Mouse (Mus musculus) lung, postnatal 0 days (tissue): ENCODE measurements at regions not wholly inside any gene's neighbourhood (a gene's known extent, or its start where the extent isn't known, plus 50 kb on each side); places are given as distances from the start of the nearest gene placed in this dataset.

Source experiments
- ATAC-seq: fragments of 200-750 bp; cut with Nextera tagmentation; 2 replicates; pipeline ENCODE4 v1.8.0; 2017; ENCODE audit warnings: moderate library complexity
- DNase-seq: peaks from one replicate; pipeline ENCODE4 v3.0.0-alpha.2; 2016; ENCODE audit warnings: low spot score
- H3K27ac ChIP-seq: fragments of 300-500 bp; sonication (generic); 2 replicates; pipeline ENCODE4 v1.5.1; 2014; ENCODE audit warnings: antibody characterized with exemption, mild to moderate bottlenecking, low read length, mixed read lengths
- H3K27me3 ChIP-seq: fragments of 300-500 bp; sonication (generic); replicated peaks from 2 replicates; pipeline ENCODE4 v1.6.1; 2014; ENCODE audit warnings: low read length, mixed read lengths; ENCODE audit not compliant: insufficient read depth
- H3K36me3 ChIP-seq: fragments of 300-500 bp; sonication (generic); 2 replicates; pipeline ENCODE4 v1.6.1; 2014; ENCODE audit warnings: low read length, mixed read lengths; ENCODE audit not compliant: insufficient read depth
- H3K4me1 ChIP-seq: fragments of 300-500 bp; sonication (generic); 2 replicates; pipeline ENCODE4 v1.6.1; 2014; ENCODE audit warnings: antibody characterized with exemption, low read depth, low read length, mixed read lengths; ENCODE audit not compliant: insufficient read depth
- H3K4me2 ChIP-seq: fragments of 300-500 bp; sonication (generic); replicated peaks from 2 replicates; pipeline ENCODE4 v1.6.1; 2014; ENCODE audit warnings: low read depth, mild to moderate bottlenecking, low read length, moderate library complexity, mixed read lengths
- H3K4me3 ChIP-seq: fragments of 300-500 bp; sonication (generic); 2 replicates; pipeline ENCODE4 v1.5.1; 2014; ENCODE audit warnings: low read depth, low read length
- H3K9ac ChIP-seq: fragments of 300-500 bp; sonication (generic); replicated peaks from 2 replicates; pipeline ENCODE4 v1.6.1; 2014; ENCODE audit warnings: low read depth, mild to moderate bottlenecking
- H3K9me3 ChIP-seq: fragments of 300-500 bp; sonication (generic); 2 replicates; pipeline ENCODE4 v1.6.1; 2016; ENCODE audit warnings: low read length, mixed read lengths
- CTCF ChIP-seq: IDR thresholded peaks from 2 replicates; pipeline ENCODE4 v1.5.1; 2016; ENCODE audit warnings: antibody characterized with exemption, mild to moderate bottlenecking
- EP300 ChIP-seq: IDR thresholded peaks from 2 replicates; pipeline ENCODE4 v1.6.1; 2016; ENCODE audit warnings: antibody characterized with exemption, mild to moderate bottlenecking, control low read depth
- WGBS: fragments of 180-500 bp; shearing (Covaris S2); extraction: QIAGEN DNeasy Blood & Tissue Kit; methylation state at CpG from one replicate; pipeline ENCODE4 v1.1.7; 2014; 5-methylcytosine and 5-hydroxymethylcytosine counted together

DNA sequence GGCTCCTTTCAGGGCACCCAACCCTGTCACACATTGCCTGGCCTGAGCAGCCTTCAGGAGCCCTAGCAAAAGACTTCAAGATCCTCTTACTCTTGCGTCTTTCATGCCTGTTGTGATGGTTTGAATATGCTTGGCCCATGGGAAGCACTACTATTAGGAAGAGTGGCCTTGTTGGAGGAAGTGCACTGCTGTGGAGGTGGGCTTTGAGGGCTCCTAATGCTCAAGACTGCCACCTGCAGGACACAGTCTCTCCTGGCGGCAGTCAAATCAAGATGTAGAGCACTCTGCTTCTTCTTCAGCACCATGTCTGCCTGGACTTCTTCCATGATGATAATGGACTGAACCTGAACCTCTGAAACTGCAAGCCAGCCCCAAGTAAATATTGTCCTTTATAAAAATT is 73.0 kb downstream of the Tsen15 start:
- ATAC-seq (no peak), DNase-seq (no peak)
- Histone ChIP-seq H3K27me3 (no peaks in the 10 kb centered on the region), H3K9ac (no peak overlapping the region), H3K4me2 (no peak overlapping the region), H3K9me3 (no peaks in the 10 kb centered on the region), H3K36me3 (no peaks in the 10 kb centered on the region), H3K4me1 (no peaks in the 10 kb centered on the region), H3K4me3 (no peak overlapping the region), H3K27ac (no peak overlapping the region)
- TF ChIP-seq EP300 = no peak
- peak; percentile 38 for TF ChIP-seq CTCF
- WGBS = 66% methylated on average over 2 of the region's 2 CpGs

DNA sequence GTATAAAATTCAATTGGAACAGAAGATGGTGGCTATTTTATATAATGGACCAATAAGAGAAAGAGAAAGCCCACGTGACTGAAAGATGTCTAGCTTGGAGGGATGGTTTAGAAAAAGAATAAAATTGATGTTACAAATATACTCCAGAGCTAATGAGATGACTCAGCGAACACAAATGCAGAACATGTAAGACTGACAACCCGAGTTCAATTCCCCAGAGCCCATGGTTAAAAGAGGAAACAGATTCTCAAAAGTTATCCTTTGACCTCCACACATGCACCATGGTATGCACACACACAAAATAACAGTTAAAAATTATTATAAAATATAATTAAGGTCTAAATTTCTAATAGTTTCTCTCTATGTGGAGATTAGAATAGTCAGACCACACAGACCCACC is 81.0 kb downstream of the Tsen15 start:
- H3K4me1 ChIP-seq = no peaks in the 10 kb centered on the region
- no peak overlapping the region for H3K27ac ChIP-seq
- H3K4me3 ChIP-seq = no peak overlapping the region
- DNase-seq = no peak
- H3K27me3 ChIP-seq = no peaks in the 10 kb centered on the region
- no peak overlapping the region for H3K9ac ChIP-seq
- no peaks in the 10 kb centered on the region for H3K9me3 ChIP-seq
- TF ChIP-seq EP300 = no peak
- no peak for TF ChIP-seq CTCF
- WGBS = 75% methylated on average over 3 of the region's 3 CpGs
- no peak for ATAC-seq
- H3K36me3 ChIP-seq = no peaks in the 10 kb centered on the region
- no peak overlapping the region for H3K4me2 ChIP-seq

DNA sequence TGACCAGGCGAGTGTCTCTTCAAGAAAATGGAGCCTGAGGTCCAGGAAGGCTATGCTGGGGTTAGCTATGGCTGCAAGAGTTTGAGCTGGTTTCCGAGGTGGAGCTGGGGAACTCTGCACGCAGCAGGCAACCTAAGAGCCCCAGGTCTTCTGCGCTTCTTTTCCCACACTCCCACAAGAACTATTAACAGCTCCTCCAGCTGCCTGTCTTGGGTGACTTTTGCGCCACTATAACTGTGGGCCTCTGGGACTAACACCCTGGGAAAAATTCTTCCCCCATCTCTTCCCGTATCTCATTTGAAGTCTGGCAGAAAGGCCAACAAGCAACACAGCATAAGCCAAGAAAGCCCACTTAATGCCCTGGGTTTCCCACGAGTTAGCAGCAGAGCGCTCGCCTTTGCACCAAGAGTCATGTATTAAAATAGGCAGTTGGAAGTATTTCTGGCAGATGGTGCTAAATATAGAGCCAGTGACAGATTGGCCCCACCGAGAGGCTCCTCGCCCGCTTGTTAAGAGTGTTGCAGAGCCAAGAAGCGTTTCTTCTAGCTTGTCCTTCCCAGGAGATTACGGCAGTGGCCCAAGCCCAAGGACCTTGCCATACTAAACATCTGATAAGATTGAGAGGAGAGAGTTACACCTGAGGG is 81.9 kb downstream of the Tsen15 start:
- Histone ChIP-seq H3K4me2 (no peak overlapping the region), H3K9ac (no peak overlapping the region), H3K36me3 (no peaks in the 10 kb centered on the region), H3K27me3 (no peaks in the 10 kb centered on the region), H3K9me3 (no peaks in the 10 kb centered on the region), H3K27ac (no peak overlapping the region), H3K4me3 (no peak overlapping the region), H3K4me1 (no peaks in the 10 kb centered on the region)
- DNase-seq = no peak
- ATAC-seq = no peak
- 59% methylated on average over 14 of the region's 14 CpGs for WGBS
- TF ChIP-seq EP300 (no peak), CTCF (no peak)

DNA sequence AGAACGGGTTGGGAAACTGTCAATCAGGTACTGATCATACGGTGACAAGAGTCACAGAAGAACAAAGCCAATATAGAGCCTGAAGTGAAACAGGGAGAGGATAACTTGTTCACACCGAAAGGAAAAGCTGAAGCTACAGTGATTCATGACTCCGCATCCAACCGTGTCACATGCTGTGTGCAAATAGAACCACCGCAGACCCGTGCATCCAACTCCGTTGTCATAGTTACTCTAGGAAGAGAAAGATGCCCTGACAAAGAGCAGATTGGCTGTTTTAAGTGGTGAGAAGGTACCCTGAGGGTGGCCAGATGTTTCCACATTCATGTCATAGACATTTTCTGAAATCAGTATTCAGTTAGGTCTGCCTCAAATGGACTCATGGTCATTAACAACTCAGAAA is 85.1 kb downstream of the Tsen15 start:
- Histone ChIP-seq H3K27ac (no peak overlapping the region), H3K4me3 (no peak overlapping the region), H3K9ac (no peak overlapping the region), H3K9me3 (no peaks in the 10 kb centered on the region), H3K4me2 (no peak overlapping the region), H3K36me3 (no peaks in the 10 kb centered on the region), H3K27me3 (no peaks in the 10 kb centered on the region), H3K4me1 (no peaks in the 10 kb centered on the region)
- DNase-seq = no peak
- TF ChIP-seq CTCF = no peak
- no peak for TF ChIP-seq EP300
- ATAC-seq = no peak
- WGBS = 81% methylated on average over 8 of the region's 8 CpGs

DNA sequence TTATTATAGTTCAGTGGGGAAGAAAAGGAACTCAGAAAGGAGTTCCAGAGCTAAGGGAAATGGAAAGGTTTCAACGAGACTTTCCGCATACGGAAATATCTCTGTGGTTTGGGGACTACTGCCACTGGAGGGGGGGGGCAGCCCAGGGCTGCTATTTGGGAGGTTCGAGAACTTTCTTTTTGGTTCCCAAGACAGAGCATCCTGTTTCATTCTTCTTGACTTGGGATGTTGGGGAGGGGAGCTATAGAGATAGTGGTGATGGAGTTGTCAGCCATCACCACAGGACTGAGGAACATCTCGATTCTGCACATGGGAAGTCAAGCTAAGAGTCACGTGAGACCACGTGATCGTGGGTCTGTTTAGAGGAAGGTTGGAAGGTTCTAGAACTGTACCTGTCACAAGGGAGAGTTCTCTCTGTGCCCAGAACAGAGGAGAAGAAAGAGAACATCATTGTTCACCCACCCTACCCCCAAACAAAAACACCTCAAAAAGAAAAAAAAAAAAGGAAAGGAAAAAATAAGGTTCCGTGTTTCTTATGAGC is 94.2 kb downstream of the Tsen15 start:
- H3K36me3 ChIP-seq = no peaks in the 10 kb centered on the region
- no peaks in the 10 kb centered on the region for H3K27me3 ChIP-seq
- H3K9me3 ChIP-seq = no peaks in the 10 kb centered on the region
- H3K4me3 ChIP-seq = no peak overlapping the region
- H3K27ac ChIP-seq = no peak overlapping the region
- ATAC-seq = no peak
- H3K4me1 ChIP-seq = peaks cover 2% of the 10 kb centered on the region; the same call in 1 of the 2 replicates
- no peak overlapping the region for H3K9ac ChIP-seq
- no peak overlapping the region for H3K4me2 ChIP-seq
- TF ChIP-seq EP300 = no peak
- no peak for TF ChIP-seq CTCF
- DNase-seq = no peak
- WGBS = 71% methylated on average over 9 of the region's 9 CpGs

DNA sequence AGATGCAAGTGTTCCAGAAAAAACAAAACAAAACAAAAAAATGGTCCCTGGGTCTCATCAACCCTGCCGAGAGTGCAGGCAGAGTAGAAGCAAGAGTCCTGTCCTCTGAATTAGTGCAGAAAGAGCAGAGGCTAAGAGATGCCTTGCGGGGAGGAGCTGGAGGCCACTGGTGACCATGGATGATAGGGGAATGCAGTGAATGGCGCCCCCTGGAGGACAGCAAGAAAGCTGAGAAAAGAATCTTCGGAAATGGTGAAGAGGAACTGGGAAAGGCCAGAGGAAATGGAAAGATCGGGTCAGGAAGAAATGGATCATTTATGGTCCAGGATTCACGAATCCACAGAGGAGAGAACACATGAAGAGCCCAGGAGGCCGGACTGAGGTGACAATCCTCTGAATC is 95.7 kb downstream of the Tsen15 start:
- peak overlapping the region; percentile 19; the same call in 1 of the 2 replicates for H3K4me3 ChIP-seq
- TF ChIP-seq CTCF = peak; percentile 92
- TF ChIP-seq EP300 = no peak
- H3K4me1 ChIP-seq = peaks cover 2% of the 10 kb centered on the region; the same call in 1 of the 2 replicates
- H3K27me3 ChIP-seq = no peaks in the 10 kb centered on the region
- H3K36me3 ChIP-seq = no peaks in the 10 kb centered on the region
- peak overlapping the region; percentile 48 for H3K4me2 ChIP-seq
- no peak overlapping the region for H3K27ac ChIP-seq
- H3K9me3 ChIP-seq = no peaks in the 10 kb centered on the region
- ATAC-seq = peak; percentile 68
- H3K9ac ChIP-seq = 0 out of 2 replicates have a peak overlapping the region, but pooled peaks have one; percentile 23
- 22% methylated on average over 7 of the region's 7 CpGs for WGBS
- DNase-seq = peak; percentile 84
